Mouse (Mus musculus): Measurements from ENCODE around the gene Sstr2. TPM values are rescaled to one million over a fixed set of nuclear protein-coding genes. Genes with fewer than 3 reads are reported as not detected.

The Sstr2 gene
- polyA plus RNA-seq (2016; fragmentation: Nextera tagmentation; extraction: Ambion mirVana): 18.7 and 30.4 TPM in 2 replicates

DNA sequence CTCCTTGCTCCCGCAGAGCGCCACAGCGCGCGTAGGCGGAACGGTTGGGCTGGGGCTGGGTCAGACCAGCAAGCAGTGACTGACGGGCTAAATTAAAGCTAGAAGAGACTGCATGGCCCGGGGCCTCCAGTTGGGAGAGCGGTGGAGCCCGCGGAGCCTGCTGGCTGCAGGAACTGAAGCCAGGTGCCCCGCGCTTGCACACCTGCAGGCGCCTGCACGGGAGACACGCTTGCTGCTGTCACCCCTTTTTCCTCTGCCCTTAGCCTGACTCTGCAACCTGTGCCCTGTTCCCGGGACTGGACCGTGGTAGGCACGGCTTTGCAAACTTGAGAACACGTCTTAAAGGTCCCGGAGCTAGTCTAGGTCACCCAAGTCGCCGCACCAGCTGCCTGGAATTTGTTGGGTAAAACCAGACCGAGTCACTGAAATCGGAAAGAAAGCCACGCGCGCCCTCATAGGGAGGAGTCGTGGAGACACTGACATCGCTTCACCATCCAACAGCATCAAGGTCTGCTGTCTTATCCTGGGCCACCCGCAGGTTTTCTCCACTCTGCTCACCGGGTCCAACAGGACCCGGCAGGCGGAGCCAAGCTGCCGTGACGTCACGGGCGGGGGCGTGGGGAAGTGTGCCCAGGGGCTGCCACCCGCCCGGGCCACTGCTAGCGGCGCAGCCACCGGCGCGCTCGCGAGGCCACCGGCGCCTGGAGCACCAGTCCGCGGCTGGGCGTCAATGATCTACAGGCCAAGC lies at the start of gene Sstr2:
Sstr2 (plus strand) TSS at position 671 of the 748 bp plus-strand sequence.
- no peaks in the 10 kb centered on the region for H3K9me3 ChIP-seq
- DNase-seq (ENCODE audit: low spot score): peak; percentile 76
- peaks cover 70% of the 10 kb centered on the region for H3K4me1 ChIP-seq (replicated peaks)
- peaks cover 56% of the 10 kb centered on the region for H3K27me3 ChIP-seq (ENCODE audit: insufficient read depth, poor library complexity, severe bottlenecking)
- peak within 1 kb of the TSS; percentile 82 for H3K27ac ChIP-seq
- peak within 1 kb of the TSS; percentile 65 for H3K4me3 ChIP-seq
- under 1% methylated on average over 54 of the region's 54 CpGs for WGBS
- H3K36me3 ChIP-seq: peaks cover 4% of the 10 kb centered on the region; the same call in 1 of the 2 replicates

DNA sequence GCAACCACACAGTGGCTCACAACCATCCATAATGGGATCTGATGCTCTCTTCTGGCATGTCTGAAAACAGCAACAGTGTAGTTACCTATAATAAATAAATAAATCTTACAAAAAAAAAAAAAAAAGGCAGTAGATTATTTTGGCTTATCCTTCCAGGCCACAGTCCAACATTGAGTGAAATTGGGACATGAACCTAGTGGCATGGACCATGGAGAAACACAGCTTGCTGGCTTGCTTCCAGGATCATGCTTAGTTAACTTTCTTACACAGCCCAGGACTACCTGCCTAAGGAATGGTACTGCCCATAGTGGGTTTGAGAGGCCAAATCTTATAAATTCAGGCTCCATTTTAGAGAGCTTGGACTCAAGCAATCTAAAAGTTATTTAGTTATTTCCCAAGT lies 47.5 kb upstream of the Sstr2 start:
- DNase-seq (ENCODE audit: low spot score): no peak
- Histone ChIP-seq H3K36me3 (no peaks in the 10 kb centered on the region), H3K9me3 (no peaks in the 10 kb centered on the region), H3K27ac (no peak overlapping the region), H3K4me3 (no peak overlapping the region), H3K4me1 (replicated peaks) (peaks cover 13% of the 10 kb centered on the region), H3K27me3 (ENCODE audit: insufficient read depth, poor library complexity, severe bottlenecking) (no peaks in the 10 kb centered on the region)

DNA sequence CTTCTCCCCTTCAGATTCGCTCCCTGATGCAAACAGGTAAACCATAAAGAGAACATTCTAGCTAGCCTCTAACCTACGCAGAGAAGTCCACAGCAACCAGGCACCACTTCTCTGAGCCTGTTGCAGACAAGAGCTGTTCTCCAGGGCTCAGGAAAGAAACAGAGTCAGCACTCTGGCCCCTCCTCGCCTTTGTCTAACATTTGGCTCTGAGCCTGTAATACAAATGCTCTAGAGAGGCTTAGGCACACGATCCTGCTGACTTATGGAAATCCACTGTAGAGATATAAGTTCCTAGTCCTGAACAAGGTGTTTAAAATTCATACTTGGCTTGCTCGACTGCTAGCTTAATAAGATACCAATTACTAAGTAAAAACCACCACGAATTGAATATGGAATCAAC lies 46.5 kb upstream of the Sstr2 start:
- 75% methylated on average over 6 of the region's 6 CpGs for WGBS
- H3K27ac ChIP-seq: no peak overlapping the region
- DNase-seq (ENCODE audit: low spot score): no peak

DNA sequence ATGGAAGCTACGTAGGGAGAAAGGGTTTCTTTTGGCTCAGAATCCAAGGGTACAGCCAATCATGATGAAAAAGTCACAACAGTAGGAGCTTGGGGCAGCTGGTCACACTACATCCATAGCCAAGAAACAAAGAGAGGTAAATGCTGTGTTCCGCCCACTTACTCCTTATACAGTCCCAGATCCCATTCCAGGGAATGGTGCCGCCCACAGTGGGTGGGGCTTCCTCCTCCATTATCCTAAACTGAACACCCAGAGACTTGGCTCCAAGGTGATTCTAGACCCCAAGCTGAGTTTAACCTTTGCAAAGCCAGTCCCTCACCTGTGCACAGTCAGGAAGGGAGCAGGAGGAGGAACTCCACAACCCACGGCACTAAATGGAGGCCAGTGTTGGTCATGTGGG lies 41.9 kb upstream of the Sstr2 start:
- no peaks in the 10 kb centered on the region for H3K9me3 ChIP-seq
- whole genome bisulfite sequencing: 85% methylated on average over 4 of the region's 4 CpGs
- no peak for DNase-seq (ENCODE audit: low spot score)
- no peak overlapping the region for H3K4me3 ChIP-seq
- no peak overlapping the region for H3K27ac ChIP-seq
- no peaks in the 10 kb centered on the region for H3K27me3 ChIP-seq (ENCODE audit: insufficient read depth, poor library complexity, severe bottlenecking)
- H3K36me3 ChIP-seq: no peaks in the 10 kb centered on the region
- H3K4me1 ChIP-seq (replicated peaks): 0 out of 2 replicates have a peak, but pooled peaks cover 2% of the 10 kb centered on the region

More for the DNA sequence above, 46.5 kb upstream of the Sstr2 start:
- H3K9me3 ChIP-seq: no peaks in the 10 kb centered on the region
- H3K36me3 ChIP-seq: no peaks in the 10 kb centered on the region
- H3K4me3 ChIP-seq: no peak overlapping the region
- H3K27me3 ChIP-seq (ENCODE audit: insufficient read depth, poor library complexity, severe bottlenecking): no peaks in the 10 kb centered on the region
- H3K4me1 ChIP-seq (replicated peaks): peaks cover 8% of the 10 kb centered on the region

DNA sequence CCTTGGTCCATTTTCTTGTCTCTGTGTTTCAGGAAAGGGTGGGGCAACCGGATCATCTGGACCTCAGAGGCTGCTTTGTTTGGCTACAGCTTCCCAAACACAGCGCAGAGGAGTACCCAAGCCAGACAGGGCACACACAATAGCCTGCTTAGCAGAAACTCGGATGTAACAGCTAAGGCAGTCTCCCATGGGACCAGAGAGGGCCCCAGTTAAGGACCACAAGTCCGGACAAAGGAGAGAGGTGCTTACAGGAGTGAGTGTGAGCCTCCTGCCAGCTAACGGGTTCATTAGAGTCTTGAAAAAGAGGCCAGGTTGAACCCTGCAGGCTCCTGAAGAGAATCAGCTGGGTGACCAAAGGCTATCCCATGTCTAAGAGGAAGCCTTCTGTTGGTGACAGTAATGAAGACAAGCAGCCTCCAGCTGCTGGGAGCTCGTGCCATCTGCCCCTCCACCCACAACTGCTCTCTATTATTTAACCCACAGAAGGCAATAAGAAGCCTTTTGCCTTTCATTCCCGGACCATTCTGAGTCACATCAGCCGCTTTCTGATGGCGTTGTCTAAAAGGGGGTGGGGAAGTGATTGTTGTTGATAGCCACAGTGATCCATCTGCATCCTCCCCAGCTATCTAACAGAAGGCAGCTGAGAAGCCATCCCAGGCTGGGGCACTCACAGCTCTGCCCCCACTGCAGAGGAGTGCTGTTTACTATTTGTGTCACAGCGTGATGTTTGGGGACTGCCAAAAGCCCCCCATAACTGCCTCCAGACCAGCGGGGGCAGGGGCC lies 35.1 kb upstream of the Sstr2 start:
- peak; percentile 55 for DNase-seq (ENCODE audit: low spot score)
- Histone ChIP-seq H3K9me3 (no peaks in the 10 kb centered on the region), H3K4me3 (no peak overlapping the region), H3K27ac (peak overlapping the region; percentile 87), H3K27me3 (ENCODE audit: insufficient read depth, poor library complexity, severe bottlenecking) (no peaks in the 10 kb centered on the region), H3K36me3 (no peaks in the 10 kb centered on the region), H3K4me1 (replicated peaks) (peaks cover 35% of the 10 kb centered on the region)
- 46% methylated on average over 11 of the region's 11 CpGs for WGBS

DNA sequence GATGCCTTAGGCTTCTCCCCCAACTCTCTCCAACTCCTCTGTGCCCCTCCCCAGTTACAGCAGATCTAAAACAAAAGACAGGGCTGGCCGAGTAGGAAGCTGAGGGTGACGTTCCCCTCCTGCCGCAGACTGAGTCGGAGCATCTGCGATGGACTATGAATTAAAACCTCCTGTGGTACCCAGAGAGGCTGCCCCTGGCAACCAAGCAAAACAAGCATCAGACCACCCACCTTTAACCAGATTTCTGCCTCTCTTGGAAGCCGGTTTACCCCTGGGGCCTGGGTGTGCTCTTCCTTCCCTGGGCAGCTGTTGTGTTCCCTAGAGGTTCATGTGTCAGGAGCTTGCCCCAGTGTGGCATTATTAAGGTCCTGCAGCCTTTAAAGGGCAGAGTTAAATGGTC lies 32.7 kb upstream of the Sstr2 start:
- Histone ChIP-seq H3K36me3 (no peaks in the 10 kb centered on the region), H3K27ac (peak overlapping the region; percentile 74), H3K9me3 (no peaks in the 10 kb centered on the region), H3K27me3 (ENCODE audit: insufficient read depth, poor library complexity, severe bottlenecking) (no peaks in the 10 kb centered on the region), H3K4me1 (replicated peaks) (peaks cover 39% of the 10 kb centered on the region), H3K4me3 (no peak overlapping the region)
- WGBS: 31% methylated on average over 6 of the region's 6 CpGs
- DNase-seq (ENCODE audit: low spot score): no peak

DNA sequence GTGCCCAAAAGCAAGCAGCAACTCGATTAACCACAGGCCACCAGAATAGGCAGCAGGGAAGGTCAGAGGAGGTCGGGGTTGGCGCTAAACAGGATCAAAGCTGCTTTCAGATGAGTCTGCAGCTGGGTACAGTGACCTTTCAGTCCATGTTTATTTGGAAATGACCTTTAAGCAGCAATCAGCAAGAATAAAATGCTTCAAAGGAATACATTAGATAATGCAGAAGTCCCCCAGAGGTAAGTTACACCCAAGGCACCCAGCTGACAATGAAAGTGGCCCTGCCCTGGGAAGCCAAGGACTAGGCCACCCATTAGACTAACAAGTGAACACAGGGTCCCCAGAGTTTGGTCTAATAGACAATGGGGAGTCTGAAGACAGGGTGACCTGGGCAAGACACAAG lies 30.2 kb upstream of the Sstr2 start:
- Histone ChIP-seq H3K4me1 (replicated peaks) (peaks cover 28% of the 10 kb centered on the region), H3K36me3 (no peaks in the 10 kb centered on the region), H3K4me3 (no peak overlapping the region), H3K27ac (peak overlapping the region; percentile 35), H3K27me3 (ENCODE audit: insufficient read depth, poor library complexity, severe bottlenecking) (no peaks in the 10 kb centered on the region), H3K9me3 (no peaks in the 10 kb centered on the region)
- no peak for DNase-seq (ENCODE audit: low spot score)
- 49% methylated on average over 3 of the region's 3 CpGs for WGBS

DNA sequence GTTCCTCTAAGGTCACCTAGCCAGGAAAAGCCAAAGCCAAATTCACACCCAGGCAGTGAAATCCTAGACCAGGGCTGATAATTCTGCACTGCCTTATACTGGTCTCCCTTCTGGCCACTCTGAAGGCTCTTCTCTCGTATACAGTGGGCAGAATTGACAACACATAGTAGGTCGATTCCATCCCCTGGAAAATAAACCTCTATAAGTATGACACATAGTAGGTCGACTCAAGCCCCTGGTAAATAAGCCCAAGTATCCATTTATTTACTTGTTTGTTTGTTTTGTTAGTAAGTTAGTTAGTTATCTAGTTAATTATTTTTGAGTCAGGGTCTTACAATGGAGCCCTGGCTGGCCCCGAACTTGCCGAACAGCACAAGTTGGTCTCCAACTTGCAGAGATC lies 24.0 kb upstream of the Sstr2 start:
- Histone ChIP-seq H3K27me3 (ENCODE audit: insufficient read depth, poor library complexity, severe bottlenecking) (no peaks in the 10 kb centered on the region), H3K27ac (no peak overlapping the region), H3K9me3 (no peaks in the 10 kb centered on the region), H3K36me3 (no peaks in the 10 kb centered on the region), H3K4me3 (no peak overlapping the region), H3K4me1 (replicated peaks) (peaks cover 8% of the 10 kb centered on the region)
- WGBS: 89% methylated on average over 5 of the region's 5 CpGs
- DNase-seq (ENCODE audit: low spot score): no peak

DNA sequence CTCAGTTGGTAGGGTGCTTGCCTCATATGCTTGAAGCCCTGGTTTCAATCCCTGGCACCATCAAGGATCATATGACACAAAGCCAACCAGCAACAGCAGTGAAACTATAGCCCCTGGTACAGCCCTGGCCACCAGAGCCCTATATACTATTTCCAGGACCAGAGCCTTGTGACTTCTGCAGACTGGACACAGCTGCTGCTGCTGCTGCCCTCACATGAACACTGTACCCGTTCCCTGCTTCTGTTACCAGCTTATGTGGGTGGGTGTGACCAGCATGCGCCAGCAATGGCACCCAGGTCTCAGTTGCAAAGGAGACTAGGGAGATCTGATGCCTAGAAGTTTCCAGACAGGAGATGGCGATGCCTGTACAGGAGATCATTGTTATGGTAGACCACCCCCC lies 21.5 kb upstream of the Sstr2 start:
- peaks cover 33% of the 10 kb centered on the region for H3K4me1 ChIP-seq (replicated peaks)
- no peaks in the 10 kb centered on the region for H3K36me3 ChIP-seq
- DNase-seq (ENCODE audit: low spot score): no peak
- no peak overlapping the region for H3K4me3 ChIP-seq
- no peaks in the 10 kb centered on the region for H3K9me3 ChIP-seq
- H3K27ac ChIP-seq: no peak overlapping the region
- 91% methylated on average over 3 of the region's 3 CpGs for WGBS
- no peaks in the 10 kb centered on the region for H3K27me3 ChIP-seq (ENCODE audit: insufficient read depth, poor library complexity, severe bottlenecking)

DNA sequence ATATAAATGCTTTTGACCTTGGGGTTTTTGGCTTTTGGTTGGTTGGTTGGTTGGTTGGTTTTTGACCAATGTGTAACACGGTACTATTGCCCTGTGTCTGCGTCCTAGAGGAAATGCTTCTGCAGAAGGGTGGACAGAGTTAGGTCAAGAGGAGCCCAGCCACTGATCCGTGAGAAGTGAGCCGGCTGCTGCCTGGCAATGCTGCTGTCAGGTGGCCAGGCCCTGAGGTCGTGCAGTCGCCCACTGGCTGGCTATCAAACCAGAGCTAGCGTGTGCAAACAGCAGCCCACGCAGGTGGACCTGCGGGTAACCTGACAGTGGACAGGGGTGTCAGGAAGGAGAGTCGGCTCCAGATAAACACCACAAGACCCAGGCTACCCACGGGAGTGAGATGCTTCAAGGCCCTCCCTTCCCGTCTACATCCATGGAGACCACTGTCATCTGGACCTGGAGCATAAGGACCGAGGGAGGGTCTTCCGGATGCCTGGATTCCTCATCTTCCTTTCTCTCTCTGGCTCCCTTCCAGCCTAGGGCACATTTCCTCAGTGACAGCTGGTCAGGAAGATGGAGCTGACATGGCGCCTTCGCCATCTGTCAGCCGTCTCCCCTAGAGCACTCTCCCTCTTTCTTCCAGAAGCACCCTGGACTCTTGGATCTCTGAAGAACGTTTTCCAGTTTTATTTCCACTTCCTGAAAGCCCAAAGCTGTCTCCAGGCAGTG lies 18.5 kb upstream of the Sstr2 start:
- H3K4me3 ChIP-seq: no peak overlapping the region
- H3K4me1 ChIP-seq (replicated peaks): peaks cover 47% of the 10 kb centered on the region
- 80% methylated on average over 18 of the region's 18 CpGs for WGBS
- DNase-seq (ENCODE audit: low spot score): no peak
- H3K27me3 ChIP-seq (ENCODE audit: insufficient read depth, poor library complexity, severe bottlenecking): no peaks in the 10 kb centered on the region
- peak overlapping the region; percentile 66 for H3K27ac ChIP-seq
- no peaks in the 10 kb centered on the region for H3K9me3 ChIP-seq
- no peaks in the 10 kb centered on the region for H3K36me3 ChIP-seq

DNA sequence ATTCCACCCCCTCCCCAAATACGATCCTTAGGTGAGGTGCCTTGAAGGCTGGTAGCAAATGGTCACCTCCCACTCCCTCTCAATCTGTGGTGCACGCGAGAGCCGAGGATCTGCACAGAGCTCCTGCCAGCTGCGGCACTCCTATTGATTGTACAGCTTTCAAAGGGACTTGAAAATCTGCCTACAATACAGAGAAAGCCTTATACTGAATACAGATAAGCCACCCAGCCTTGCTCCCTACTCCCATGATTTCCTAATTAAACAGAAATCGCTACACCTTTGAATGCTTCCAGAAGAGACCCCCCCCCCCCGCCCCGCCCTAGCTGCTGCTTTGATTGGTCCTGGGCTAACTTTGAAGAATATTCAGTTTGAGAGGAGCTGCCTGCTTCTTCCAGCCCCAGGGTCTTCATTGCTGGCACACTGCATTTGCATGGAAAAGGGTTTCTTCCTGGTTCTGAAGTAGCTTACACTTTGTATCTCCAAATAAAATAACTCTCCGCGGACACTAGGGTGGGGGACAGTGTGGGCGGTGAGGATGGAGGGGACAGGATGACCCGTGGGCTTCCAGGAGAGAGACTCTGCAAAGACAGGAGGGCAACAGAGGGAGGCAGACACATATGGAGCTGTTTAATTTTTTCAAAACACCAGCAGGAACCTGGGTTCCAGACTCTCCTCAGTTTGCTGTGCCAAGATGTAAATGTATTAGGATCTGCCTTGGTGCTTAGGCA lies 17.4 kb upstream of the Sstr2 start:
- Histone ChIP-seq H3K4me3 (no peak overlapping the region), H3K27me3 (ENCODE audit: insufficient read depth, poor library complexity, severe bottlenecking) (no peaks in the 10 kb centered on the region), H3K36me3 (no peaks in the 10 kb centered on the region), H3K4me1 (replicated peaks) (peaks cover 47% of the 10 kb centered on the region), H3K27ac (peak overlapping the region; percentile 66), H3K9me3 (peaks cover 7% of the 10 kb centered on the region; the same call in 1 of the 2 replicates)
- DNase-seq (ENCODE audit: low spot score): peak; percentile 27
- 63% methylated on average over 12 of the region's 12 CpGs for WGBS

DNA sequence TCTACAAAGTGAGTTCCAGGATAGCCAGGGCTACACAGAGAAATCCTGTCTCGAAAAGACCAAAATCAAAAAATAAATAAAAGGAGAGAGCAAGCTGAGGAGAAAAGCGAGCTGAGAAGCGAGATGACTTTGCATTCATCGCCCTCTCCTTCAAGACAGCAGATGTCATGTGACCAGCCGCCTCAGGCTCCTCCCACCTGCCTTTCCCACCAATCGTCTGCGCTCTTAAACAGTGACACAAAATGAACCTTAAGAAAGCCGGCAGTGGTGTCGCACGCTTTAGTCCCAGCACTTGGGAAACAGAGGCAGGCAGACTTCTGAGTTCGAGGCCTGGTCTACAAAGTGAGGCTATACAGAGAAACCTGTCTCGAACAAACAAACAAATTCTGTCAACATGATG lies 11.6 kb upstream of the Sstr2 start:
- H3K4me1 ChIP-seq (replicated peaks): peaks cover 31% of the 10 kb centered on the region
- DNase-seq (ENCODE audit: low spot score): no peak
- no peak overlapping the region for H3K27ac ChIP-seq
- WGBS: 95% methylated on average over 12 of the region's 12 CpGs
- H3K27me3 ChIP-seq (ENCODE audit: insufficient read depth, poor library complexity, severe bottlenecking): no peaks in the 10 kb centered on the region
- H3K9me3 ChIP-seq: peaks cover 11% of the 10 kb centered on the region
- H3K4me3 ChIP-seq: no peak overlapping the region
- no peaks in the 10 kb centered on the region for H3K36me3 ChIP-seq
